In genomic region chrX:52744201-52745051, GRCm38 (mm10) we compare ENCODE assay signal across 8 mouse cellular contexts. TPM values are rescaled to one million over a fixed set of nuclear protein-coding genes. Genes with fewer than 3 reads are reported as not detected.
A peak's percentile ranks its signal among the peaks of the same experiment; 100 is the strongest.
DNase-seq lines count a peak whose midpoint lies in the region; ATAC-seq lines count a peak whose summit lies in the region.

No protein-coding gene starts in this region.

- ATAC-seq in CD4-positive, CD25-positive, alpha-beta regulatory T cell, adult 4 months: peak; percentile 69
- ATAC-seq in heart, embryonic 14.5 days (ENCODE audit: insufficient number of reproducible peaks, insufficient read depth, low FRiP score, low read depth): no peak
- peak; percentile 73 for ATAC-seq in kidney, embryonic 16.5 days (ENCODE audit: low FRiP score, low TSS enrichment)
- no peak for ATAC-seq in frontal cortex, adult (ENCODE audit: low TSS enrichment)

- H3K4me3 ChIP-seq in heart, embryonic 14.5 days (ENCODE audit: control insufficient read depth in 1 of 2, insufficient read depth in 1 of 2, low read depth in 1 of 2, low read length in 2 of 2): peak overlapping the region; percentile 44 to 54
- H3K4me3 ChIP-seq in kidney, embryonic 16.5 days (ENCODE audit: low read length): peak overlapping the region; percentile 51

- no peak overlapping the region for H3K27ac ChIP-seq in heart, embryonic 14.5 days (replicated peaks in 1 of 2; ENCODE audit: control insufficient read depth in 1 of 2, insufficient read depth in 1 of 2, low read depth in 2 of 2, low read length in 2 of 2)
- no peak overlapping the region for H3K27ac ChIP-seq in kidney, embryonic 16.5 days (ENCODE audit: low read length)

- H3K9ac ChIP-seq in heart, embryonic 14.5 days (ENCODE audit: low read length): peak overlapping the region; percentile 34; the same call in 1 of the 2 replicates
- H3K9ac ChIP-seq in kidney, embryonic 16.5 days (replicated peaks; ENCODE audit: low read length): peak overlapping the region; percentile 51

- no peaks in the 10 kb centered on the region for H3K36me3 ChIP-seq in heart, embryonic 14.5 days (ENCODE audit: control insufficient read depth, insufficient read depth, low read length)
- no peaks in the 10 kb centered on the region for H3K36me3 ChIP-seq in kidney, embryonic 16.5 days (ENCODE audit: insufficient read depth, low read length)

- WGBS in heart, embryonic 14.5 days: 20% methylated on average over 50 of the region's 50 CpGs
- WGBS in kidney, embryonic 16.5 days: 27% methylated on average over 50 of the region's 50 CpGs

- H3K9me3 ChIP-seq in heart, embryonic 14.5 days (ENCODE audit: control insufficient read depth, low read length): no peaks in the 10 kb centered on the region
- no peaks in the 10 kb centered on the region for H3K9me3 ChIP-seq in kidney, embryonic 16.5 days (ENCODE audit: low read length)

- H3K4me1 ChIP-seq in heart, embryonic 14.5 days (ENCODE audit: control insufficient read depth in 2 of 2, insufficient read depth in 2 of 2, low read length in 2 of 2): peaks cover 0 to 2% of the 10 kb centered on the region in 2 experiments; a peak in 1 of 4 replicates
- H3K4me1 ChIP-seq in kidney, embryonic 16.5 days (ENCODE audit: insufficient read depth, low read length): no peaks in the 10 kb centered on the region

- DNase-seq in adrenal gland, postnatal 25 days: peak; percentile 1
- peak; percentile 3 for DNase-seq in lung, postnatal 25 days (ENCODE audit: low spot score)
- peak; percentile 8 to 31 for DNase-seq in spleen, postnatal 10 days (ENCODE audit: low spot score in 2 of 2)
- no peak for DNase-seq in layer of hippocampus, adult 9-10 months (ENCODE audit: low spot score)

- H3K27me3 ChIP-seq in heart, embryonic 14.5 days (ENCODE audit: control insufficient read depth, insufficient read depth, low read length): peaks cover 27% of the 10 kb centered on the region
- peaks cover 28% of the 10 kb centered on the region for H3K27me3 ChIP-seq in kidney, embryonic 16.5 days (ENCODE audit: insufficient read depth, low read length)

- H3K4me2 ChIP-seq in heart, embryonic 14.5 days (ENCODE audit: low read length): peak overlapping the region; percentile 83
- peak overlapping the region; percentile 80 for H3K4me2 ChIP-seq in kidney, embryonic 16.5 days (replicated peaks; ENCODE audit: low read depth, low read length)

RNA-seq across cellular contexts. Expression of gene Ccdc160, which starts 46.6 kb away (rescaled TPM):
- not detected for polyA plus RNA-seq in CD4-positive, CD25-positive, alpha-beta regulatory T cell, adult 4 months (2017; shearing (Covaris generic))
- 13.6 and 14.0 TPM in 2 replicates for total RNA-seq in adrenal gland, postnatal 25 days (2021)
- polyA plus RNA-seq in heart, embryonic 14.5 days (2014; fragmentation: Nextera tagmentation; extraction: Ambion mirVana): 0.26 and 1.1 TPM in 2 replicates
- polyA plus RNA-seq in kidney, embryonic 16.5 days (2015; fragmentation: Nextera tagmentation; extraction: Ambion mirVana): 6.3 and 7.2 TPM in 2 replicates

Comparison
In these comparisons a context has a peak if more than half of its experiments do, and no peak if none do; other contexts are left out.
1. ATAC-seq: peak in CD4-positive, CD25-positive, alpha-beta regulatory T cell, adult 4 months (single experiment) and kidney, embryonic 16.5 days (single experiment); none in heart, embryonic 14.5 days (single experiment) and frontal cortex, adult (single experiment).